Mouse (Mus musculus): ENCODE data around the gene Zfp354c. TPM values are rescaled to one million over a fixed set of nuclear protein-coding genes. Genes with fewer than 3 reads are reported as not detected.

Zfp354c gene
- polyA plus RNA-seq (2012; rRNA removed; ENCODE audit: low replicate concordance), result 1.2 and 9.9 TPM in 2 replicates

DNA sequence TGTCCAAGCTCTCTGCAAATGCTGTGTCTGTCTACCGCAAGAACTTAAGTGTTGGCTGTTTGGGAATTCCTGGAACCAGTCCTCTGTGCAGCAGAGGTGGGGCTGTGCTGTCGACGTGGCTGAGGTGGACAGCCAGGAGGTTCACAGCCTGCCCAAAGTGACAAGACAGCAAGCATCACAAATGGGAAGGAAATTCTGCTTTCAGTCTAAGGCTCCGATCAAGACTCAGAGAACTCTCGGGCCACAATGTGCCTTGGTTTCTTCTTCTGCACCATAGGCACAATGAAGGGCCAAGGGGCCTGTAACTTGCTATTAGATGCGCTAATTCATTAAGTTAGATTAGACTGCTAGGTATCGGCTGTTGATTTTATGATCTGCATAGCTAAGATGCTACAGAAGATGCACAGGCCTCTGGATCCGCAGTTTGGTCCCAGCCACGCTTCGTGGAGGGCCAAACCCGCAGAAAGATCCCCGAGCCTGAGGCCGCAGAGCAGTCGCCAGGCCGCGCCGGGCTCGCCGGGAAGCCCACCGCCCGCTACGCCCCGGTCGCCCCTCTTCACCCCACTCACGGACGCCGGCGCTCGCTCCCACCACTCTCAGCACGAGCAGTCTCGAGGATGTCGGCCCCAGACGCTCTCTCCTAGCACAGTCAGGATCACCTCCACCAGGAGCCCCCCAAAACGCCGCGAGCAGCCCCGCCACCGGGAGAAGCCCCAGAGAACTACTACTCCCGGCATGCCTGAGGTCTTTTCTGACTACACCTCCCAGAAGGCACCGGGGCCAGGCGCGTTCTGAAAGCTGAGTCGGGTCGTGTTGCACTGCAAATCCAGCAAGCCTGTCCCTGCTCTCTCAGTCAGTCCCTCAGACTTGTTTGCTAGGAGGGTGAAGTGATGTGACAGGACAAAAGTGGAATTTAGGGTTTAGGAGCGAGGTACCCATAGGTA is at the start of gene Zfp354c:
Gene Zfp354c, minus strand, starts transcription at position 715 of the 944 bp plus-strand sequence.

DNA sequence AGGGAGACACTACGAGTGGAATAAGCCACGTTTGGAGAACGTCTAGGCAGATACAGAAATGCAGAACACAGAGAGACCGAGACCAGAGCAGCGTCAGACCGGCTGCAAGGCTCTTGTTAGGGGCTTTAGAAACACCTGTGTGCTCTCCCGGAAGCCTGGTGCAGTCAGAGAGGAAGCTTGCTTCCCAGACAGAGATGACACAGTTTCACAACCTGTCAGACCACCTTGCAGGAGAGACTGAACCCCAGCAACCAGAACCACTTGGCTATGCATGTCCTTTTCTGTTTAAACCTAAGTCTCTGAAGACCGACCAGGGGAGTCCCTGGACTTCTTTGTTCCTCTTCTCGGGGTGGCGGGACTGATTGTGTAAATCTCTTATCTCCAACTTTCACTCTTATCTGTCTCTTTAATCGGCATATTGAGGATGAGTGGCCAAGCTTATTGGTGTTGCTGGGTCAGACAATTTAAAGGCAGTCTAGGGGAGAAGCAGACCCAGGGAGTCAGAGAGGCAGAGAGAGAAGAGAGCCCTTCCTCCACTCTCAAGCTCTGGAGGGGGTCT is 22.7 kb upstream of the Zfp354c start, which contains the start of gene Grm6:
Gene Grm6, plus strand, starts transcription at position 509 of the 559 bp plus-strand sequence.

DNA sequence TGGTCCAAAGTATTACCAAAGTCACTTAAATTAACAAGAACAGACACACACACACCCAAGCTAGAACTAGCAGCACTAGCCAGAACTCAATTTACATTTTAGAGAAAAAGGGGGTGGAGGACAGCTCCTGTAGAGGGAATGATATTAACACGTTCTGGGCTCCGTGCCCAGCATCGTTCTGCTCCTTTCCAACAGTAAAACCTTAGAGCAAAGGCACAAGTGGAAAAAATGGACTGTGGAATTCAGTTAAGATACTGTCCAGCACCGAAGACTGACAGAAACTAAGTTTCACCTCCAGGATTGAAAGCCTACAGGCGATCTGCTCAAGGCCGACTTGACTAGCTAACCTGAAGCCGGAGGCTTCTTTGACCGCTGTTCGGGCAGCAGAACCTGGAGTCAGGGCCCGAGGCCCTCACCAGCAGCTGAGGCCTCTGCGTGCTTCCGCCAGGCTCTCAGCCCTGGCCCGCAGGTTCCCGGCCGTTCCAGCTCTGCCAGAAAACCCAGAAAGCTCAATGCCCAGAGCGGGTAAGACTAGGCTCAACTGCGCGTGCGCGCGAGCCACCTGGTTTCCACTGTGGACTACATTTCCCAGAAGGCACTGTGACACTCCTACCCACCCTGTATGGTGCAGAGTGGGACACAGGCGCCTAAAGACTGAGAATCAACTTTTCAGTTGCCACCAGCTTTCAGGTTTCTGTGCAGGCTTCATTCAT is 13.7 kb upstream of the Zfp354c start, which contains the start of gene Zfp879:
Gene Zfp879, minus strand, starts transcription at position 530 of the 713 bp plus-strand sequence.

Other genes with a start within 250 kb of the Zfp354c start
- 64.4 and 76.1 TPM in 2 replicates for gene Adamts2, start 225.6 kb downstream of the Zfp354c start, polyA plus RNA-seq (2012; rRNA removed; ENCODE audit: low replicate concordance)
- gene Zfp879, start 13.8 kb upstream of the Zfp354c start, polyA plus RNA-seq (2012; rRNA removed; ENCODE audit: low replicate concordance), result 0.26 and 0.99 TPM in 2 replicates
- not detected in 2 replicates for gene Grm6, start 23.0 kb upstream of the Zfp354c start, polyA plus RNA-seq (2012; rRNA removed; ENCODE audit: low replicate concordance)
- gene Zfp454, start 59.9 kb upstream of the Zfp354c start, polyA plus RNA-seq (2012; rRNA removed; ENCODE audit: low replicate concordance), result 0.63 and 3.4 TPM in 2 replicates
- 2.9 TPM in 2 replicates for gene Zfp2, start 88.4 kb upstream of the Zfp354c start, polyA plus RNA-seq (2012; rRNA removed; ENCODE audit: low replicate concordance)
- 0.71 and 0.82 TPM in 2 replicates for gene Zfp354b, start 103.9 kb upstream of the Zfp354c start, polyA plus RNA-seq (2012; rRNA removed; ENCODE audit: low replicate concordance)
- not detected in 2 replicates for gene 4933414I15Rik, start 116.0 kb upstream of the Zfp354c start, polyA plus RNA-seq (2012; rRNA removed; ENCODE audit: low replicate concordance)
- 0.40 TPM in 1 of 2 replicates, not detected in the other for gene Prop1, start 126.0 kb upstream of the Zfp354c start, polyA plus RNA-seq (2012; rRNA removed; ENCODE audit: low replicate concordance)
- gene Olfr1378, start 138.8 kb upstream of the Zfp354c start, polyA plus RNA-seq (2012; rRNA removed; ENCODE audit: low replicate concordance), result not detected in 2 replicates
- gene Olfr1377, start 154.2 kb upstream of the Zfp354c start, polyA plus RNA-seq (2012; rRNA removed; ENCODE audit: low replicate concordance), result not detected in 2 replicates
- gene Olfr51, start 175.9 kb upstream of the Zfp354c start, polyA plus RNA-seq (2012; rRNA removed; ENCODE audit: low replicate concordance), result not detected in 2 replicates
- not detected in 2 replicates for gene Olfr54, start 186.5 kb upstream of the Zfp354c start, polyA plus RNA-seq (2012; rRNA removed; ENCODE audit: low replicate concordance)
- gene Olfr1375, start 220.4 kb upstream of the Zfp354c start, polyA plus RNA-seq (2012; rRNA removed; ENCODE audit: low replicate concordance), result not detected in 2 replicates
- gene Zfp354a, start 231.5 kb upstream of the Zfp354c start, polyA plus RNA-seq (2012; rRNA removed; ENCODE audit: low replicate concordance), result 3.0 and 3.9 TPM in 2 replicates